Mouse (Mus musculus) bone marrow, adult 2 months (tissue): ENCODE measurements around the gene Pcsk5.

Experiments
- CTCF ChIP-seq: fragments of 200-500 bp; IDR thresholded peaks from 2 replicates; pipeline ENCODE4 v1.5.1; 2011; ENCODE audit warnings: low read length, control low read depth; ENCODE audit not compliant: control insufficient read depth, insufficient read depth
- POLR2A ChIP-seq: fragments of 200-500 bp; IDR thresholded peaks from 2 replicates; pipeline ENCODE4 v1.6.1; 2011; ENCODE audit warnings: low read depth, mild to moderate bottlenecking, control low read depth, low read length, borderline replicate concordance; ENCODE audit not compliant: control insufficient read depth

DNA sequence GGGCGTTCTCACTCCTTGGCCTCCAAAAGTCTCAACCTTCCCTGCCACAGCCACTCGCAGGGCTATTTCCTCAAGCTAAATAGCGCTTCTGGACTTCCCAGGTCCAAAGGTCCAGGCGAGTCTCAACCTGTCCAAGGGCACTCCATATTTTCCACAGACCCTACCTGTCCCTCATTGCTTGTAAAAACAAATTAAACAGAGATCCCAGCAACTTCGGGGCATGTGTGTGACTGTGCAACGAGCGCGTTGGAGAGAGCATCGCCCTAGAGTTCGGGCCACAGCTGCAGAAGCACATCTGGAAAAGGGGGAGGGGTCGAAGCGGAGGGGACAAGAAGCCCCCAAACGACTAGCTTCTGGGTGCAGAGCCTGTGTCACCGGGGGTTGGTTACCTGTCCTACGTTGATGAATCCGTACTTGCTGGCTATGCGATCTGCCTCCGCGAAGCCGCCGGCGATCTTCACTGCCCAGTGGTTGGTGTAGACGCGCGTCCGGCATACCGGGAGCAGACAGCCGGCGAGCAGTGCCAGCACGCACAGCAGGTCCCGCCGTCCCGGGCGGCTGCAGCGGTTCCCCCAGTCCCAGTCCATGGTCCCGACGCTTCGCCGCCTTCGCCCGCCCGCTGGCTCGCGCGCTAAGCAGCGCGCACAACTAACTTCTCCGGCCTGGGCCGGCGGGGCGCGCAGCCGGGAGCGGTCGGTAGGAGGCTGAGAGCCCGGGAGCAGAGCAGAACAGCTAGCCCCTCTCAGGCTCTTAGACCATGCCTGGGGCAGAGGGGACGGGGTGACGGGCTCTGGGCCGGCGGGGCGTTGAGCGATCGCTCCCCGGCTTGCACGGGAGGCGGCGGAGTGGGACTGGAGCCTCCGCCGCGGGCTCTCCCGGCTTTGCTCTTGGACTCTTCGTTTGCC, 614 bp downstream of the Pcsk5 start:
- TF ChIP-seq POLR2A (no peak), CTCF (no peak)
